Mouse (Mus musculus) limb, embryonic 15.5 days (tissue): Measurements from ENCODE around the gene Acin1. TPM values are rescaled to one million over a fixed set of nuclear protein-coding genes. Genes with fewer than 3 reads are reported as not detected.
"Not testable (repeated sequence)": the region's sequence is repeated elsewhere in the genome, so short reads cannot be mapped to it uniquely, and the experiment has no call there.

Experiments
- ATAC-seq: fragments of 200-750 bp; cut with Nextera tagmentation; 2 replicates; pipeline ENCODE4 v1.8.0; 2017; ENCODE audit warnings: low read depth, moderate TSS enrichment; ENCODE audit not compliant: insufficient number of reproducible peaks, low FRiP score, low TSS enrichment
- H3K27ac ChIP-seq: fragments of 300-500 bp; sonication (generic); 2 replicates; pipeline ENCODE4 v1.5.1; 2015; ENCODE audit warnings: moderate library complexity, mild to moderate bottlenecking, inconsistent platforms
- H3K27me3 ChIP-seq: fragments of 300-500 bp; sonication (generic); 2 replicates; pipeline ENCODE4 v1.6.1; 2015; ENCODE audit warnings: inconsistent platforms
- H3K36me3 ChIP-seq: fragments of 300-500 bp; sonication (generic); 2 replicates; pipeline ENCODE4 v1.6.1; 2015; ENCODE audit warnings: inconsistent platforms
- H3K4me1 ChIP-seq: fragments of 300-500 bp; sonication (generic); 2 replicates; pipeline ENCODE4 v1.6.1; 2015; ENCODE audit warnings: inconsistent platforms
- H3K4me2 ChIP-seq: fragments of 300-500 bp; sonication (generic); 2 replicates; pipeline ENCODE4 v1.6.1; 2015; ENCODE audit warnings: mild to moderate bottlenecking, inconsistent platforms
- H3K4me3 ChIP-seq: fragments of 300-500 bp; sonication (generic); 2 replicates; pipeline ENCODE4 v1.5.1; 2015; ENCODE audit warnings: mild to moderate bottlenecking, inconsistent platforms
- H3K9ac ChIP-seq: fragments of 300-500 bp; sonication (generic); 2 replicates; pipeline ENCODE4 v1.6.1; 2015; ENCODE audit warnings: inconsistent platforms
- H3K9me3 ChIP-seq: fragments of 300-500 bp; sonication (generic); 2 replicates; pipeline ENCODE4 v1.6.1; 2016; ENCODE audit warnings: inconsistent platforms
- WGBS: fragments of 180-500 bp; shearing (Covaris S2); methylation state at CpG from one replicate; pipeline ENCODE4 v1.1.7; 2015; 5-methylcytosine and 5-hydroxymethylcytosine counted together
- polyA plus RNA-seq: library from polyadenylated mRNA; unstranded; fragments of >200 nt; fragmentation: Nextera tagmentation; extraction: Ambion mirVana; gene quantifications from 2 replicates; pipeline ENCODE4 v1.2.1, GENCODE M21; 2015

The Acin1 gene
- polyA plus RNA-seq, 1 experiment from 2014 or later, result 109 TPM

DNA sequence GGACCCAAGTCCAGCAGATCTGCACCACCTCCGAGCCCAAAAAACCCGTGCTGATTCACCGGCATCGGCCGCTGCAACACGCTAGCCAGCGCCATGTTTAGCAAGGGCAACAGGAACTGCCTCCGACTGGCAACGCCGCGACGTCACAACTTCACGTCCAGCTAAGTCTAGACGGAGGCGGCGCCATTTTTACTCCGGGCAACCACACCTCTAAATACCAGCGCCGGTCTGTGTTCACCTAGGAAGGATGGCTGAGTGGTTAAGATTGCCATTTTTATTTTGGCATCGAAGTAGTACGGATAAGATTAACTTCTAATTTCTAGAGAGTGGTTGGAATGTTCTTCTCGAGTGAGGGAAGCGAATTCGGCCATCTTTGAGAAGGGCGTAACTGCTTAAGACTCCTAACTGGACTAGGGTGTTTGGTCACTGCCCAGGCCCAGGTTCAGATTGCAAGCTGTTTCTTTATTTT, 68.8 kb downstream of the Acin1 start, which contains the start of gene Psmb5:
TSS of gene Psmb5 (minus strand) at position 126 of the 469 bp plus-strand sequence.
- Histone ChIP-seq H3K27ac (peak within 1 kb of the TSS; percentile 86), H3K4me2 (peak within 1 kb of the TSS; percentile 64), H3K9ac (peak within 1 kb of the TSS; percentile 68), H3K4me1 (peaks cover 10% of the 10 kb centered on the region; the same call in 1 of the 2 replicates), H3K4me3 (peak within 1 kb of the TSS; percentile 76), H3K9me3 (no peaks in the 10 kb centered on the region), H3K36me3 (peaks cover 24% of the 10 kb centered on the region), H3K27me3 (no peaks in the 10 kb centered on the region)
- under 1% methylated on average over 25 of the region's 25 CpGs for WGBS
- peak; percentile 83 for ATAC-seq

DNA sequence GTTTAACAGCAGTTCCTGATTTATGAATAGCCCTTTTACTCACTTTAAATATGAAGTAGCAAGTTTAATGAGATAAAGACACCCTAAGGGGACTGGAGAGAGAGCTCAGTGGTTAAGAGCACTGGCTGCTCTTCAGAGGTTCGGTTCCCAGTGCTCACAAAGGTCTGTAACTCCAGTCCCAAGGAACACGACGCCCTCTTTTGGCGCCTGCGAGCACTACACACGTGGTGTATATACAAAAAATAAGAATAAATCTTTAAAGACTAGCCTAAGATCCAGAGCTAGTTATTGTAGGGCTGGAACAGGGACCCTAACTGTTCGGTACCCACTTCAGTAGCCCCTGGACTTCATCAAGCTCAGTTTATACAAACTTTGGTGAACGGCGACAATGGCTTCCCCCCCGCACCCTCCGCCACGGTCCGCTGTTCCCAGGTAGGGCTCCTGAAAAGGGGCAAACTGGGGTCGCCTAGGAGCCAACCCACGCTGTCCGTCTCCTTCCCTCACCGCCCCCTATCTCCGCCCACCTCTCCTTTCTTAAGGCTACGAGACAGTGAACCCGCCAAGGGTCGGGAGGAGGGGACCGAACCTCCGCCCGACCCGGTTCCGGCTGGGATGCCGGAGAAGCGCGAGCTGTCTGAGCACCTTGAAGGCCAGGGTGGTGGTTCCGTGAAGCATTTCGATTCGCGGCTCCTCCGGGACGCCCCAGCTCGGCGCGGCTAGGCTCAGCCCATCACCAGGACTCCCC, 69.4 kb downstream of the Acin1 start:
- Histone ChIP-seq H3K4me1 (peaks cover 10% of the 10 kb centered on the region; the same call in 1 of the 2 replicates), H3K4me3 (peak overlapping the region; percentile 76), H3K27me3 (no peaks in the 10 kb centered on the region), H3K36me3 (peaks cover 30% of the 10 kb centered on the region), H3K9me3 (no peaks in the 10 kb centered on the region), H3K4me2 (peak overlapping the region; percentile 64), H3K27ac (peak overlapping the region; percentile 86), H3K9ac (peak overlapping the region; percentile 68)
- WGBS, result 2% methylated on average over 34 of the region's 38 CpGs
- ATAC-seq, result peak; percentile 36; the same call in 1 of the 2 replicates

DNA sequence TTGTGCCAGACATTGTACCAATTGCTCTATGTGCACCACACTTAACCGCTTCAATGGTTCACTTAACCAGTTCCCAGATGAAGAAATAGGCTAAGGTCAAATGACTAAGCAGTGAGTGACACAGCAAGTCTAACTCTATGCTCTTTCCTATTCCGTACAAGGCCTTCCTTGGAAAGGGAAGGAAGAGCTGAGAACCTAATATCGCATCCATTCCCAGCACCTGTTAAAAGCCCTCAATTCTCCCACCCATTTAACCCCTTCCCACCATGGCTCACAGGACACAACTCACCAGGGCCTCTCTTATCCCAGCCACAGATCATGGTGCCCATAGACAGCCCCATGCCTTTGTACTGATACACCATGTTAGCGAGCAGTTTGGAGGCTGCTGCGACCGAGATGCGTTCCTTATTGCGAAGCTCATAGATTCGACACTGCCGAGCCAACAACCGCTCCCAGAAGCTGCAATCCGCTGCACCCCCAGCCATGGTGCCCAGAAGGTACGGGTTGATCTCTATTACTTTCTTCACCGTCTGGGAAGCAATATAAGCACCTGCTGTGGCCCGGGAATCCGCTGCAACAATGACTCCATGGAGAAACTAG, 70.4 kb downstream of the Acin1 start:
- H3K4me1 ChIP-seq, result peaks cover 10% of the 10 kb centered on the region; the same call in 1 of the 2 replicates
- no peak overlapping the region for H3K4me3 ChIP-seq
- no peak overlapping the region for H3K4me2 ChIP-seq
- H3K9ac ChIP-seq, result no peak overlapping the region
- no peaks in the 10 kb centered on the region for H3K27me3 ChIP-seq
- WGBS, result 92% methylated on average over 16 of the region's 16 CpGs
- ATAC-seq, result no peak
- peaks cover 38% of the 10 kb centered on the region for H3K36me3 ChIP-seq
- no peaks in the 10 kb centered on the region for H3K9me3 ChIP-seq
- no peak overlapping the region for H3K27ac ChIP-seq

DNA sequence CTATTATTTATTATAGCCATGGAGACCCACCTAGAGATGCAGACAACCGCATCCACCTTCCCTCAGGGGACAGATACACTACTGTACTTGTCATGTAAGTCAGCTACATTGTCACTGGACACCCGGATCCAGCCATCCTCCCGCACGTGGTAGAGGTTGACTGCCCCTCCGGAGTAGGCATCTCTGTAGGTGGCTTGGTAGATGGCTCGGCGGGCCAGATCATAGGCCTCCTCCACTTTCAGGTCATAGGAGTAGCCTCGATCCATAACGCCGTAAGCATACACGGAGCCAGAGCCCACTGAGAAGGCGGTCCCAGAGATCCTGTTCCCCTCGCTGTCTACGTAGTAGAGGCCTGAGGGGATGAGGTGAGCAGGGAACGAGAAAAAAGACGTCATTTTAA, 72.6 kb downstream of the Acin1 start:
- ATAC-seq, H3K27me3 ChIP-seq, H3K4me1 ChIP-seq, H3K4me2 ChIP-seq, H3K4me3 ChIP-seq, H3K9me3 ChIP-seq, H3K27ac ChIP-seq, H3K9ac ChIP-seq: not testable (repeated sequence)
- H3K36me3 ChIP-seq, result peaks cover 38% of the 10 kb centered on the region
- WGBS, result 90% methylated on average over 16 of the region's 16 CpGs

DNA sequence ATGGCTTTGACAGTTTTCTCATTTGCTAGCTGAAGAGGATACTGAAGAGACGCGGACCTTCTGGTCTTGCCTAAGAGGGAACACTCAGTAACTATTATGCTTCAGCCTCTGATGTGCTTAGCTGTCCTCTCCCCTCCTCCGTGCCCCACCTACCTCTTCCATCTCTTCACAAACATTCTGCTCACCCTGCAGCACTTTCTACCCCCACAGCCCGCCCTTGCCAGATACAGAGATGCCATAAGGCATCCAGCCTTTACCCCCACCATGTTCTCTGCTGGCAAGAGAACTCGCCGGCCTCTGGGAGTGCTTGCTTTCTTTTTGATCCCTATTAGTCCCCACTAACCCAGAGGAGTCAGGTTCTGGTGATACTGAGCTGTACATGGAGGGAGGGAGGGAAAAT, 76.1 kb downstream of the Acin1 start:
- Histone ChIP-seq H3K4me3 (no peak overlapping the region), H3K9me3 (no peaks in the 10 kb centered on the region), H3K9ac (no peak overlapping the region), H3K36me3 (peaks cover 30% of the 10 kb centered on the region), H3K4me2 (no peak overlapping the region), H3K27me3 (no peaks in the 10 kb centered on the region), H3K4me1 (0 out of 2 replicates have a peak, but pooled peaks cover 3% of the 10 kb centered on the region), H3K27ac (no peak overlapping the region)
- WGBS, result 73% methylated on average over 6 of the region's 6 CpGs
- ATAC-seq, result no peak

DNA sequence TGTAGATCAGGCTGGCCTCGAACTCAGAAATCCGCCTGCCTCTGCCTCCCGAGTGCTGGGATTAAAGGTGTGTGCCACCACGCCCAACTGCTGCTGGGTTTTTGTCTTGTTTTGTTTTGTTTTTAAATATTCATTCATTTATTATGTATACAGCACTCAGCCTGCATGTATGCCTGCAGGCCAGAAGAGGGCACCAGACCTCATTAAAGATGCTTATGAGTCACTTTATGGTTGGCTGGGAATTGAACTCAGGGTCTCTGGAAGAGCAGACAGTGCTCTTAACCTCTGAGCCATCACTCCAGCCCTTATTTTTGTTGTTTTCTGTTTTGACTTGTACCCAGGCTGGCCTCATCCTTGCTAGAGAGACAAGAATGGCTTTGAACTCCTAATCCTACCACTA, 76.8 kb downstream of the Acin1 start:
- Histone ChIP-seq H3K27ac (no peak overlapping the region), H3K4me3 (no peak overlapping the region), H3K27me3 (no peaks in the 10 kb centered on the region), H3K9ac (no peak overlapping the region), H3K4me1 (peaks cover 6% of the 10 kb centered on the region; the same call in 1 of the 2 replicates), H3K4me2 (no peak overlapping the region), H3K36me3 (peaks cover 24% of the 10 kb centered on the region), H3K9me3 (no peaks in the 10 kb centered on the region)
- no peak for ATAC-seq
- 82% methylated on average over 4 of the region's 4 CpGs for WGBS

DNA sequence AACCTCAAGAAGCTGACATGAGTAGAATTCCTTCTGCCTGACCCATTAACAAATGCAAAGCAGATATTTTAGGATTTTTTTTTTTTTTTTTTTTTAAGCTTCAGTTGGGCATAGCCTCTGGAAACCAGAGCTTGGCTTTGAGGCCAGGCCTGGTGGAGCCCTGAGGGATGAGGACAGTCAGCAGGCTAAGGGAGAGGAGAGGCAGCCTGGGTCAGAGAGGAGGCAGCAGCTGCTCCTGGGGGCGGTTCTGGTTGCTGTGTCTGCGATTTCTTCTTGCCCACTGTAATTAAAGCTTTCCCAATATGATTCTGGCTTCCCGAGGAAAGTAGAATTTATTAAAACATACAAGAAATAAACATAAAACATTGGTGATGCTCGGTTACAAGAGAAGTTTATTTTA, 77.5 kb downstream of the Acin1 start:
- Histone ChIP-seq H3K4me2 (no peak overlapping the region), H3K9me3 (no peaks in the 10 kb centered on the region), H3K4me1 (peaks cover 9% of the 10 kb centered on the region), H3K27ac (no peak overlapping the region), H3K27me3 (no peaks in the 10 kb centered on the region), H3K36me3 (peaks cover 20% of the 10 kb centered on the region), H3K9ac (no peak overlapping the region), H3K4me3 (no peak overlapping the region)
- ATAC-seq, result no peak
- 61% methylated on average over 4 of the region's 4 CpGs for WGBS

DNA sequence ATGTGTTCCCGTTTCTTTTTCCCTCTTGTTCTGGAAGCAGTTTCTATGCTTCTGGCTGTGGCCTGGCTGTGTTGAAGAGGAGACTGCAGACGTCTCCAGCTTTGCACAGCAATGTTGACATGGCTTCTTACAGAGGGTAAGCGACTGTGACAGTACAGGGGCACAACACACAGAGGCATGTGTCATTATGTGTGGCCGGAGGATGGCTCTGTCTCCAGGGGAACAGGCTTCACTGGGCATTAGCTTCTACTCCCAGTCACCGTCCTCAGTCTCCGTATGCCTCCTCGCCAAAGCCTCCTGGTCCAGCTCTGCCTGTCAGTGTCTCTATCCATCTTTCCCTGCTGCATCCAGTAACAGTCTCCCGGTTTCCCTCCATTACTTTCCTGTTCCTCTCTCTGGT, 79.5 kb downstream of the Acin1 start:
- H3K4me2 ChIP-seq, result no peak overlapping the region
- 63% methylated on average over 8 of the region's 8 CpGs for WGBS
- no peak for ATAC-seq
- H3K36me3 ChIP-seq, result peaks cover 7% of the 10 kb centered on the region
- H3K27ac ChIP-seq, result no peak overlapping the region
- no peaks in the 10 kb centered on the region for H3K27me3 ChIP-seq
- H3K4me3 ChIP-seq, result no peak overlapping the region
- H3K9ac ChIP-seq, result no peak overlapping the region
- no peaks in the 10 kb centered on the region for H3K9me3 ChIP-seq
- H3K4me1 ChIP-seq, result peaks cover 21% of the 10 kb centered on the region

DNA sequence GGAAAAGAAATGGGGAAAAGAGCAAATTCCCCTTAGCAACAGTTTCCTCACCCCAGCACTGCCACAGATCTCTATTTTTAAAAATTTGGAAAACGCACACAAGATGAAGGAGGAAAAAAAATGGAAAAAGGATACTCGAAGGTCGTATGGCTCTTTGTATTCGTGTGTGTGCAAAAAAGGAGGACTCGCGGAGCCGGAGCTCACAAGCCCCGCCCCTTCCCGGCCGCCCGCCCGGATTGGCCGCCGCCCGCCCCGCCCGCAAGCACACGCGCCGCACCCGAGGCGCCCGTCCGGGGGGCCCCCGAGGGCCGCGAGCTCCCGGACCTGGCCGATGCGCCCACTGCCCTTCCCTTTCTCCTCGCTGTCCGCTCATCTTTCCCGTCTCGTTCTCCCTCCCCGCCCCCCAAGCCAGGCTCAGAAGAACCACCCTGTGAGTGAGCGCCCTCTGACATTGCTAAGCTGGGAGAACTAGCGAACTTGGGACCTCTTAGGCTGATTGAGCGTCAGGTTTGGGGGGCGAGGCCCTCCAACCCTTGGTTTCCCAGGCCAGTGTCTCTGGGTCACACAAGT, 80.9 kb downstream of the Acin1 start, which contains the start of gene 4931414P19Rik:
TSS of gene 4931414P19Rik (minus strand) at position 242 of the 570 bp plus-strand sequence.
- peak within 1 kb of the TSS; percentile 56 for H3K4me3 ChIP-seq
- WGBS, result 2% methylated on average over 34 of the region's 39 CpGs

DNA sequence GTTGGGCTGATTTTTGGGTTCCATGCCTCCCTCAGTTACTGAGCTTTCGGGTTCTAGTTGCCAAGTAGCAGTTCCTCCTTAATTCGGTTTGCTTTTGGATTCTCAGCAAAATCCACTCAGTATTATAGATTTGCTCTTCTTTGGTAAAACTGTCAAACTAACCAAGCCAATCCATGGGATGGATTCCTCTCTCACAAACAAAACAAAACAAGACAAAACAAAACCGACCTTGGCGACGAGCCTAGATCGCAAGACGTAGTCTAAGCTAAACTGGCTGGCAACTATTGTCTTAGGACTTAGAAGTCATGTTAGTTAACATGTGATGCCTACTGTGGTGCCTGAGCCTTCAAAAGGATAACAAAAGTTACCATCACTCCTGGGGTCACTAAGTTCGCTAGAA, 83.0 kb downstream of the Acin1 start:
- Histone ChIP-seq H3K4me3 (peak overlapping the region; percentile 69), H3K36me3 (0 out of 2 replicates have a peak, but pooled peaks cover 9% of the 10 kb centered on the region), H3K4me1 (peaks cover 21% of the 10 kb centered on the region), H3K27me3 (no peaks in the 10 kb centered on the region), H3K9ac (no peak overlapping the region), H3K9me3 (no peaks in the 10 kb centered on the region), H3K4me2 (peak overlapping the region; percentile 45), H3K27ac (peak overlapping the region; percentile 98)
- 79% methylated on average over 8 of the region's 8 CpGs for WGBS
- no peak for ATAC-seq

More for the DNA sequence above, 80.9 kb downstream of the Acin1 start, which contains the start of gene 4931414P19Rik:
- peak; percentile 46; the same call in 1 of the 2 replicates for ATAC-seq
- Histone ChIP-seq H3K9me3 (no peaks in the 10 kb centered on the region), H3K9ac (0 out of 2 replicates have a peak within 1 kb of the TSS, but pooled peaks have one; percentile 28), H3K4me2 (peak within 1 kb of the TSS; percentile 62), H3K4me1 (peaks cover 21% of the 10 kb centered on the region), H3K36me3 (no peaks in the 10 kb centered on the region), H3K27ac (peak within 1 kb of the TSS; percentile 84), H3K27me3 (no peaks in the 10 kb centered on the region)

DNA sequence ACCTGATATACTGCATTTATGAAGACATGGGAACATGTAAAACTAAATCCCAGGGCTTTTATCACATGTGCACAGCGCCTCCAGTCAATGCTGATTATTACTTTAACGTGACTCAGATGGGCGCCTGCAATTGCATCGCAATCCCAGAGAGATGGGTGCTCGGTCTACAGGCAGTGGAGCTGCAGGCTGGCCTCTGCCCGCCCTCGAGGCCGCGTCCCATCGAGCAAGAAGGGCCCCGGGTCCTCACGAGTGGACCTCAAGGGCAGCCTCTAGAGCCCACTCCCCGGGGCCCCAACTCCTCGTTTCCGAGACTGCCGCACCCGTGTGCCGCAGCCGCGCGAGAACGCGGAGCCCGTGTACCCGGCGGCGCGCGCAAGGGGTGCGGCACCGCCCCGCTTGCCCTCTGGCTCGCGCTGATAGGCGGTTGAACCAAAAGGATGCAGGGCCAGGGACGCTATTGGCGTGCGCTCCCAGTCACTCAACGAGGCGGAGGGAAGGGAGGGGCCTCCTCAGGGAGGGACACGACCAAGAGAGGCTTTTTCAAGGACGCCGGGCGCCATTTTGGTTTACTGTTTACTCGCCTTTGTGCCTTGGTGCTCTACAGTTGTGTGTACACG, 83.6 kb downstream of the Acin1 start:
- Histone ChIP-seq H3K4me1 (peaks cover 21% of the 10 kb centered on the region), H3K4me2 (peak overlapping the region; percentile 45), H3K9ac (peak overlapping the region; percentile 75), H3K27me3 (no peaks in the 10 kb centered on the region), H3K27ac (peak overlapping the region; percentile 98), H3K9me3 (no peaks in the 10 kb centered on the region), H3K4me3 (peak overlapping the region; percentile 69), H3K36me3 (0 out of 2 replicates have a peak, but pooled peaks cover 9% of the 10 kb centered on the region)
- peak; percentile 98 for ATAC-seq
- WGBS, result under 1% methylated on average over 46 of the region's 46 CpGs
